Mouse (Mus musculus) lung, postnatal 25 days (tissue): ENCODE data around the gene Tmem156.

Experiments
- DNase-seq: peaks from one replicate; pipeline ENCODE4 v3.0.0; 2022; ENCODE audit warnings: low spot score

The Tmem156 gene

DNA sequence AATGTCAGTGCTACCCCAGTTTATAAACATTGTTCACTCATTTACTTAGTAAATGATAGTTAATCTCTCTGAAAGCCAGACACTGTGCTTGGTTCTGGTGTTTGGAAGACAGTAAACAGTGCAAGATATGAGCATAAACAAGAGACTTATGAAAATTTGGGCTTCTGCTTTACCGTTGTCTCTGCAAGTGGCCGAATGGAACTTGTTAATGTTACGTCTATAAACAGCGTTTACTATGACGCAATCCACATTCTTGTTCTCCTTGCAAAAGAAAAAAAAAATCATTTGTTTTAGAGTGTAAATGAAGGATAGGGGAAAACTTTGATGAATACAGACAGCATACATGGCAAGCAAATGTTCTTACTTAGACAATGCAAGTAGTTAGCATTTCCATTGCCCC is at the start of gene Tmem156:
Gene Tmem156, minus strand, starts transcription at position 212 of the 400 bp plus-strand sequence.
- no peak for DNase-seq

DNA sequence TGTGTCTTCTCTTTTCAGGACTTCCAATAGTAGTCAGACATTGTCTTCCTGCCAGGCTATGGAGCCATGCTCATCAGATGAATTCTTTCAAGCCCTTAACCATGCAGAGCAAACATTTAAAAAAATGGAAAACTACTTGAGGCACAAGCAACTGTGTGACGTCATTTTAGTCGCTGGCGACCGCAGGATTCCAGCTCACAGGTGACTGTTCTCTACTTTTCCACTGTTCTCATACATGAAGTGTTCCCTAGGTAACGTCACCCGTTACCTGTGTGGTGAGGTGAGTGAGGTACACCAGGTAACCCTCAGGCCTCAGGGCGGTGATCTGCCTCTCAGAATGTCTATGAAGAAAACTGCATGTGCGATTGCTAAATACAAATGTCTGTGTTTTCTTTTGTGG is 49.3 kb upstream of the Tmem156 start:
- no peak for DNase-seq

DNA sequence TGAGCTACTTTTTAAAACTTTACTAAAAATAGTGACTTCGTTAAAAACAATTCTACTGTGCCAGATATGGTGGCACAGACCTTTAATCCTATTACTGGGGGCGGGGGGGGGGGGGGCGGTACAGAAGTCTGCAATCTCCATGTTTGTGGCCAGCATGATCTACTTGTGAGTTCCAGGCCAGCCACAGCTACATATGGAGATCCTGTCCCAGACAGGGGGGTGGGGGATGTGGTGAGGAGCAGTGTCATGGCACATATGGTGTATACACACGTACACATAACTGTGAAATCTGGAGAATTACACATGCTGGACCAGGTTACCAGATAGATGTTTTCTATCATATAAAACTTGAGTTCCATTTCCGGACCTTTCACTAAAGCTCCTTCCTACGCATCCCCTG is 45.1 kb upstream of the Tmem156 start:
- DNase-seq, result no peak

DNA sequence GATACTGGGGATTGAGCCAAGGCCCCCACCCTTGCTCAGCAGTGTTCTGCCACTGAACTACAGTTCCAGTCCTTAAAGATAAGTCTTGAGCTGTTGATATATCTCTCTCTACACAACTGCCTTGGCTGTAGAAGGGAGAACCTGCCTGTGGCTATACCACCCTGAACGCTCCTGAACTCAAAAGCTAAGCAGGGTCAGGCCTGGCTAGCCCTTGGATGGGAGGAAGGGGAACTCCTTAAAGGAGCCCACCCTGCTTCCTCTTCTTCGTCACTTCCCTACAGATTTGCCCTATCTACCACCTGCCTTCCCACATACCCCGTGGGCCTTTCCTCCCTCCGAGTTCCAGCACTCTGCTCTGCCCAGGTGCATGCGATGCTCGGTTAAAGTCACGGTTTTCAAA is 44.2 kb upstream of the Tmem156 start:
- DNase-seq, result no peak

DNA sequence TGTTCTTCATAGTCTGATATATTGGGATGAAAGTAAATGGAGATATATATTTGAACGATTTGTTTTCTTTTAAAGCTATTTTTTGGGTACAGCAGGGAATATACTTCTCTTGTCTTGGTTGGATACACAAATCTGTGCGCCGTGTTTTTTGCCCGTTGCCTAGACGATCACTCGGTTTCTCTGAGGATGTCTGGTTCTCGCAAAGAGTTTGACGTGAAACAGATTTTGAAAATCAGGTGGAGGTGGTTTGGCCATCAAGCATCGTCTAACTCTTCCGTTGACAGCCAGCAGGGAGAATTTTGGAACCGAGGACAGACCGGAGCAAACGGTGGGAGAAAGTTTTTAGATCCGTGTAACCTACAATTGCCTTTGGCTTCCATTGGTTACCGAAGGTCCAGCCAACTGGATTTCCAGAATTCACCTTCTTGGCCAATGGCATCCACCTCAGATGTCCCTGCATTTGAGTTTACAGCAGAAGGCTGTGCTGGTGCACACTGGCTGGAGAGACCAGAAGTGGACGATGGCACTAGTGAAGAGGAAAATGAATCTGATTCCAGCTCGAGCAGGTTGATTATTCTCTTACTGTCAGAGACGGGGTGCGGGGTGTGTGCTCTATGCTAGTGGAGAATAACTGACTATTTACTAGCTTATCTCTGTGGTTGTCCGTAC is 39.4 kb upstream of the Tmem156 start:
- DNase-seq, result no peak

DNA sequence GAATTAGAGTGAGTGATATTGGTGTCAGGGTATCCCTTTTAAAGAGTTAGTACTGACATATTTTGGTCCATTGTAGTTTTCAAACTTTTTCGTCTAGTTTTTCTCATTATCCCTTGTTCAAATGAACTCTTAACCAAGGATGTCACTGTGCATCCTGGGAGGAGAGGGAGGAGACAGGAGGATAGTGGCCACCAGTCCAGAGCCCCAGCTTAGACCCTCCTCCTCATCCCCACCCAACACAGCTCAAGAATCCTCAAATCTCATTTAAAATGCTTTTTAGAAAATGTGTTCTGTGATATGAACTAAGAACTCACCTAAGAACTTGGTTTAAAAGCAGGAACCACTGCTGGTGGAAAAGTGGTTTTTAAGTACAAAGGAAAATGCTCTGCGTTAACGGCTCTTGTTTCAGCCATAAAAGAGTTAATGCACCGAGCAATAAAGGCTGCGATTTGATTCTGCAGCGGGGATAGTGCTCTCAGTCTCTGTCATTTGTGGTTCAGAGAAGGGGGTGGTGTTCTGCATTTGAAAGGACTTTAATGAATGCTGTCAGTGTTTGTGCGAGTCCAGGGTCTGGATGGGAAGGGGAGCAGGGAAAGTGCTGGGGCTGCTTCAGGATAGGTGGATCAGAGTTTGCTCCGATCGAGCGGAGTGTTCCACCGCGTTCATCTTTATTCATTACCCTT is 38.7 kb upstream of the Tmem156 start:
- DNase-seq, result no peak

DNA sequence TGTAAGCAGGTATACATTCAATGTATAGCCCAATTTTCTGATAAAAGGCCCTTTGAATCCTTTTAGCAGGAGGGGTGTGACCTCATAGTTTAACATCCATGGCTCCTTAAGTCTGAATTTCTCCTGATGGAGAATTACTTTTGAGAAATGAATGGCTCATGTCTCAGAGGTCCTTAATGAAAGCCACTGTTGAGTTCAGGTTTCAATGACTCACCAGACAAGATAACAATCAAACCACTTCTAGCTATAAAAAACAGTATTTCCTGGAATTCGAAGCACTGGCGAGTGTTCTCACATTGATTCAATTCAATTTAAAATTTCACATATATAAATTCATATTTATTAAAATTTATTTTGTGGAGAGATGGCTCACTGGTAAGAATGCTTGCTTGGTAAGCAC is 36.5 kb upstream of the Tmem156 start:
- no peak for DNase-seq

DNA sequence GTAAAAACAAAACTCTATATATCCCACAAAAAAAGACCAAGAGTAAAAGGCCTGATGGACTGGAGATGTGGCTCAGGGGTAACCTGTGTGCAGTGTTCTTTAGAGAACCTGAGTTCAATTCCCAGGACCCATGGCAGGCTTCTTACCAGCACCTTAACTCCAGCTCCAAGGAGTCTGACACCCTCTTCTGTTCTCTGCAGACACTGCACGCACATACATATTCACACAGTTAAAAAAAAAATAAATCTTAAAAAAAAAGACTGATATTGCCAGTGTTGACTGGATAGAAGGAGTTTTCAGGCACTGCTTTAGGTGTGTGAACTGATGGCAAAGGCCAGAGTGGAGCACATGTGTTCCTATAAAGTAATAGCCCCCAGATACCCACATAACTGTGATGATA is 34.2 kb upstream of the Tmem156 start:
- DNase-seq, result no peak

DNA sequence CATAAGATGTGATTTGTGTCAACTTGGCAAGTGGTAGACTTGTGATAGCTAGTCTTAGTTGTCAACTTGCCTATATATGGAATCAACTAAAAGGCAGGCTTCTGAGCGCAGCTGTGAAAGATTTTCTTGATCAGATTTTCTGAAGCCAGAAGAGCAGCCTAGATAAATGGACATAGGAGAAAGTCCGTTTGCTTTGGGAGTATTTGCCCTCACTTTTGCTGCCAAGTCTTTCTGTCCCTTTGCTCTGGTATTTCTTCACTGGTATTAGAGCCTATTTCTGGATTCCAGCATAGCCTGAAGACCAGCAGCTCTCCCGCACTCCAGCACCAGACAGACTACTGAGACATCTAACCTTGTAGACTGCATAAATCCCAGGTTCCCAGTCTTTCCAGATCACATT is 30.7 kb upstream of the Tmem156 start:
- DNase-seq, result no peak

DNA sequence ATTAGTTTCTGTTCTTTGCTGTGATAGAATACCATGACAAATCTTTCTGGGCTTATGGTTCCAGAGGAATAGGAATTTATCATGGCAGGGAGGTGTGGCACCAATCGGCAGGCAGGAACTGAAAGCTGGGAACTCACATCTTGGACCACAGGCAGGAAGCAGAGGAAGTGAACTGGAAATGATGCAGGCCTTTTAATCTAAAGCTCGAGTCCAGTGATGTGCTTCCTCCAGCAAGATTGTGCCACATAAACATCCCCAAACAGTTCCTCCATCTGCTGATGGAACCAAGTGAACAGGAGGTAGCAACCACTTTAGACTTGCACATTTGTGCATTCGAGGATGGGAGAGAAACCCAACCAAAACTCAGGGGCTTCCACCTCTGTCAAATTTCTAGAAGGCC is 28.0 kb upstream of the Tmem156 start:
- DNase-seq, result peak; percentile 76

DNA sequence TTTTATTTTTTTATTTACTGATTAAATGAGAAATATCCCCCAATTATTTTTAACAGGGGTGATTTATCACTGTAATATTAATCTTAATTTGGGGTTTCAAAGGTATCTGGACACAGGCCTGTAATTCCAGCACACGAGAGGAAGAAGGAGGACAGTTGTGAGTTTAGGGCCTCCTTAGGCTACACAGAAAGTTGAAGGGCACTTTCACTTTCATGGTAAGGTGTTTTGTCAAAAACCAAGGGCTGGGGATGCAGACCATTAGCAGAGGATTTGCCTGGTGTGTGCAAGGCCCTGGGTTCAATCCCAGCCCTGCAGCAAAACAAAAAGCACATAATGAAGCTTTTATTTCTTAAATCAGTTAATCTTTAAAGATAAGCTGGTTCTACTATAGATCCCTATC is 27.6 kb upstream of the Tmem156 start:
- no peak for DNase-seq

DNA sequence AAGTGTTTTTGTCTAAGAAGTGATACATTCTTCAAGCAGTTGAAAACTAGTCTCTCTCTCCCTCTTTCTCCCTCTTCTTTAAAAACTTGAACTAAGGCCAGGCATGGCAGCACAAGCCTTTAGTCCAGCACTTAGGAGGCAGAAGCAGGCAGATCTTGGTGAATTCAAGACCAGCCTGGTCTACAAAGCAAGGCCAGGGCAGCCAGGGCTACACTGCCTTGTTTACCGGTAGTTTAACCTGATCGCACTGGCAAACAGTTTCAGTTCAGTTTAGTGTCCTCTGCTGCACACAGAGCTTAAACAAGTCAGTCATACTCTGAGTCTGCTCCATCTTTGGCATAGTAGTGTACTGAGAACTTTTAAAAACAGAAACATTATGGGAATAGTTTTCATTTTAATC is 24.9 kb upstream of the Tmem156 start:
- DNase-seq, result no peak

DNA sequence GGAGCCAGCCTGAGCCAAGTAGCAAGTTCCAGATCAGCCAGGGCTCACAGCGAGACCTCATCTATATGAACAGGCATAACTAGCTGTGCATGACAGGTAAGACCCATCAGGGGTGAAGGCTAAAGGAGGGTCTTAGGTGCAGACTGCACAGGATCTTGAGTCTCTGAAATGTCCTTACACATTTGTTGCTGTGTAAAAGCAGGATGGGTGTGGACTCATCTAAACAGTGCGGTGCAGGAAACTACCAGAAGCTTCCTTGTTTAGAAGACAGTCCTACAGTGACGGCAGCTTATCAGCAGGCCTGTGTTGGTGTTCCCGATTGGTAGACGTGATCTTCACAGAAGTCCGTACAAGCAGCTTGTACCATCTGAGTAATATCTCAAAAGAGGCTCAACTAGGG is 21.4 kb upstream of the Tmem156 start:
- DNase-seq, result peak; percentile 84

DNA sequence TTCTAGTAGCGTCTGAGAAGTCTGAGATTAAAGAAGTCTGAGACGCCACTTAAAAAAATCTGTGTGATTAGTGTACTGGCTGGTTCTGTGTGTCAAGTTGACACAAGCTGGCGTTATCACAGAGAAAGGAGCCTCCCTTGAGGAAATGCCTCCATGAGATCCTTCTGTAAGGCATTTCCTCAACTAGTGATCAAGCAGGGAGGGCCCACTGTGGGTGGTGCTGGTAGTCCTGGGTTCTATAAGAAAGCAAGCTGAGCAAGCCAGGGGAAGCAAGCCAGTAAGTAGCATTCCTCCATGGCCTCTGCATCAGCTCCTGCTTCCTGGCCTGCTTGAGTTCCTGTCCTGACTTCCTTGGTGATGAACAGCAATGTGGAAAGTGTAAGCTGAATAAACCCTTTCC is 20.3 kb upstream of the Tmem156 start:
- DNase-seq, result peak; percentile 57

DNA sequence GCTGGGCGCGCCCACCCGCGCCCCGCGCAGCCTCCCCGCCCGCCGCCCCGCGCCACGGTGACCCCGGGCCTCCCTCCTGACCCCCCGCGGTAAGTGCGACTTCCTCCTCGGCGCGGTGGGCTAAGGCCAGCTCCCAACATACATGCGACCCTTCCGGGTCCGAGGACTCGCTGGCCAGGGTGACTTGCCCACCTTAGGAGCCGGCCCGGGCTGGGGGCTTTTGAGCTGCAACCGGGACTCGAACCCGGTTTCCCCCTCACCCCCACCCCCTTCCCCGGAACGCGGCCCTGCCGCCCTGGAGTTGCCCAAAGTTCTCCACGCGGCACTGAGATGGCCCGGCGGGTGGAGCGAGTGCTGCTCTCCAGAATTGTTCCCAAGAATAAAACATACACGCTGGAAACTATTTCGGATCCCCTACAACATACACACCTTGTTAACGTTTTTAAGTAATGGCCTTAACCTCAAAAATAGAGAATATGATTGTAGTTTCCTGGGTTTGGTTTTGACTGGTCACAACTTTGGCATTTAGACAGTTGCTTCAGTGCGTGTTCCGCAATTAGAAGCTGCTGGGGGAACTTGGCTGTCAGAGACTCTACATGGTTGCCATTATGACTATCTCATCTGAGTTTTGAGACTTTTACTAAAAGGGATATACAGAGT is 16.0 kb upstream of the Tmem156 start:
- peak; percentile 46 for DNase-seq

DNA sequence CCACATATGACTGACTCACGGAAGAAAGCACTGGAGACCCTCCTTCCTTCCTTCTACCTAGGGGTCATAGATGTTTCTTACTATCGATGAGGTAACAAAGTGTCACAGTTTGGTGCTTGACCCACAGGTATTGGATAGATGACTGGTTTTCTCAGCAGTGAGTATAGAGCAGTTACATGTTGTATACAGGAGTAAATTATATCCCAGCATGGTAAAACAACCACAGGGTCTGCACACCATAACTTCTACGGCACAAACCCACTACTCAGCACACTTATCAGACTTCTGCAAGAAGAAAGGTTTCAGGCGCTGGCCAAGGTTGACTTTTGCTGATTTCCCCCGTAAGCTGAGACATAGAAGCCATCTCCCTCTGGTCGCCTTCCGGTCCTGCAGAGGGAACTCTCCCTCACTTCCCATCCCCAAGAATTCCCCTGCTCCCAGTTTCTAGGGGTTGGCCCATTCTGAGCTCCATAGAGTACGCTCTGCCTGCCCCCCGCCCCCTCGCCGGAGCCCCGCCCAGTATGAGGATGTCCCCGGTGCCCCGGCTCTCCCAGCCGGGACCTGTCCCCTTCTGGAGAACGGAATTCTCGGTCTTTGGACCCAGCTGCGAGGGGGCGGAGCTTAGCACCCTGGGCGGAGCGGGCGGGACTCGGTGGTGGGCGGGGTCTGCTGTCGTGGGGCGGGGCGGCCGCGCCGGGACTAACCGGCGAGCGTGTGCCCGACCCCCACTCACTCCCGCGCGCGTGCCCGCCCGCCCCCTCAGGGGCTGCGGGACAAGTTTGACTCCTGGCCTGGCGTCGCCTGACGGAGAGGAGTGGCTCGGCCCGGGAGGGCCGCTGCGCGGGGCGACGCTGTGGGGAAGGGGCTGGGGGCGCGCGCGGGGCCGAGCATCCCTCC is 15.2 kb upstream of the Tmem156 start, which contains the start of gene Klhl5:
Gene Klhl5, plus strand, starts transcription at position 664 of the 897 bp plus-strand sequence.
- DNase-seq, result peak; percentile 89

DNA sequence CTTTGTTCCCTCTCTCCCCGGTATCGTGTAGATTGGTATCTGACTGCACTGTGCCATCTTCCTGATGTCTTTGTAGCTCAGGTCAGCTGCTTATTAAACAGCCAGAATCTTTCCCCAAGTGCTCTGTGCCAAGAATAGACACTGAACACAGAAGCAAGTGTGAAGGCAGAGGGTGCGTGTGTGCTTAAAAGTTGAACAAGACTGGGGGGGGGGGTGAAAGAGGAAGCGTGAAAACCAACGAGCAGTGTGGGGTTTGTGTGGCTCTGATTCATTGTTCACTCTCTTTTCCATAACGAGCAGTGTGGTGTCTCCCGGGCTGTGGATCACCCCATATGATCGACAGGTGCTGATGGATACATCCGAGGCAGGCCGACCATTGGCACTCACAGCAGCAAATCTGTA is 10.7 kb upstream of the Tmem156 start:
- no peak for DNase-seq

DNA sequence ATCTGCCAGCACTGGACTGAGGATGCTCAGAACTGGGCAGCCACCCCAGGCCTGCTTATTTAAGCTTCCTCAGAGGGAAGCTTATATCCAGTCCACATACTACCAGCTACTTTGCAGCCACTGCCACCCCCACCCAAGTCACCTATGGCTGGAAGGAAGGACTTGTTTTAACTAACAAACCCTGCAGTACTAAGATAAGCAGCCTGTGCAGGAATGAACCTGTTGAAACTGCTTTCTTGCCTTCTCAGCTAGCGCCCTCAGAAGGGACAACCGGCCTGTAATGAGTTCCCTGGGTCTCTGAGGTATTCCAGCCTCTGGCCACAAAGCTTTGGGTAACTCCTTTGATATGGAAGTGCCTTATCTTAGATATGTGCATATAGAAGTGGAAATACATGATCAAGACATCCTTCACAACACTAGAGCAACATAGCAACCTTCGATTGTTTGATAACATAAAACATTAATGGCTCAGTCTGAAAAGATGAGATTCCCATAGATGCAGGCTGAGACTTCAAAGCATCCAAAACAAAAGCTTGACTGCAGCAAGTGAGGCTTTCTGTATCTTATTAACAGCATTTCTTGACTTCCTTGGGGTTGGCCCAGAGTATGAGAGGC is 10.2 kb upstream of the Tmem156 start:
- no peak for DNase-seq

DNA sequence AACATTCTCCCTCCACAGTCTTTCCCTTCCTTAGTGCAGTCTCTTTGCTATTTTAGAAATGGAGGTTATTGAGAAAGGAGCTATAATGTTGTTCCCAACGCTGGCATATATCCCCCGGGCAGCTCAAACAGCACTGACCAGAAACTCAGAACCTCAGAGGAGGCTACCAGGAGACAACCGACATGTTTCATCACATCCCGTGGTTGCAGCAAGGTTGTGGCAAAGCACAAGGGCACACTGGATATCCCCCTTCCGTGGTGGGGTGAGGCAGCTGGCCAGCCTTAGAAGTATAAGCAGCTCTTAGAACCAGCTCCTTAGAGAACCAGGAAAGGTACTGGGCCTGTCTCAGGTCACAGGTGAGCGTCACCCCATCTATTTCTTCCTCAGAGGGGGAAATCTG is 9.7 kb upstream of the Tmem156 start:
- no peak for DNase-seq

DNA sequence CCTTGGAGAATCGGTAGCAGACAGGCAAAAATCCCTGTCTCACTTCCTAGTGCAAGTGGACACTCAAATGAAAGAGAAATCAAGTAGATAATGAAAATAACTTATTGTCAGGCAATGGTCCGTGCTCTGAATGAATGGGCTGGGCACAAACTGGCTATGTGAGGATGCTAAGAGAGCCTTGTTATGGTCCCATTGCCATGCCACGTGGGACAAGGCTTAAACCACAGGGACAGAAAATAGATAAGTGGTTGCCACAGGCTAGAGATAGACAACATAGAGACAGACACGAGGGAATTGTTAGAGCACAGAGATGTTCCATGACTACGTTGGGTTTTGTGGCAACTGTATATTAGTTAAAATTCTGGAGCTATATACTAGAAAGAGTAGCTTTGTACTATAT is 9.3 kb upstream of the Tmem156 start:
- no peak for DNase-seq

DNA sequence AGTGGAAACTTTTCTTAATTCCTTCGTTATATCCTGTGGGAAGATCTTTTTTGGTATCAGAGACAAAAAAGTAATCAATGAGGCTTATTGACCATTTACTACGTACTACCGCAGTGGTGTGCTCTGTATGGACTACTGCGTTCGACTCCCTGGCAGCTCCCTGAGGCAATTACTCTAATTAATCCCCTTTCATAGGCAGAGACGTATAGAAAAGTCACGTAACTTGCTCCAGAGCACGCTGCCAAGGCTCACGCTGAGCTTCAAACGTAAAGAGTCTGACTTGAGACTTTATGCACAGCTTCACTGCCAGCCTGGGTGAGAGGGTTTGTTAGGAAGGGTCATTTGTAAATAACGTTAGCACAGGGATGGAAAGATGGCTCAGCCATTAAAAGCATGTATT is 8.1 kb upstream of the Tmem156 start:
- DNase-seq, result no peak

DNA sequence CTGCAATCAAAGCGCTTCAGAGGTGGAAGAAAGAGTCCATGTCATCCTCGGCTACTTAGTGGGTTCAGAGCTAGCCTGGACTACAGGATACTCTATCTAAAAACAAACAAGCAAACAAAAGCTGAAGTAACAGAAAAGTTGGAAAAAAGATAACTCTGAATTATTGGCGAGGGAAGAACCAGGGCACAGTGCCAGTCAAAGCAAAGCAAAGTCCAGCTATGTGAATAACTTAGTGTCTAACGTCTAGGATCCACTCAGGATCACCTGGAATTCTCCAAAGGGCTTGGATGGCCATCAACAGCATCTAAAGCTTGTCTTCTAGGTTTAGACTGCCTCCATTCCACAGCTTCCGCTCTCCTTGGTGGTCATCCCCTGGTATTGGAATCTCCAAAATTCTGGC is 5.5 kb upstream of the Tmem156 start:
- DNase-seq, result no peak
